Mouse (Mus musculus): ENCODE measurements around the gene Med20. TPM values are rescaled to one million over a fixed set of nuclear protein-coding genes. Genes with fewer than 3 reads are reported as not detected.
A peak's percentile ranks its signal among the peaks of the same experiment; 100 is the strongest.
"Not testable (repeated sequence)": the region's sequence is repeated elsewhere in the genome, so short reads cannot be mapped to it uniquely, and the experiment has no call there.

Gene Med20
- polyA plus RNA-seq, 1 experiment from 2014 or later = 50.4 TPM

DNA sequence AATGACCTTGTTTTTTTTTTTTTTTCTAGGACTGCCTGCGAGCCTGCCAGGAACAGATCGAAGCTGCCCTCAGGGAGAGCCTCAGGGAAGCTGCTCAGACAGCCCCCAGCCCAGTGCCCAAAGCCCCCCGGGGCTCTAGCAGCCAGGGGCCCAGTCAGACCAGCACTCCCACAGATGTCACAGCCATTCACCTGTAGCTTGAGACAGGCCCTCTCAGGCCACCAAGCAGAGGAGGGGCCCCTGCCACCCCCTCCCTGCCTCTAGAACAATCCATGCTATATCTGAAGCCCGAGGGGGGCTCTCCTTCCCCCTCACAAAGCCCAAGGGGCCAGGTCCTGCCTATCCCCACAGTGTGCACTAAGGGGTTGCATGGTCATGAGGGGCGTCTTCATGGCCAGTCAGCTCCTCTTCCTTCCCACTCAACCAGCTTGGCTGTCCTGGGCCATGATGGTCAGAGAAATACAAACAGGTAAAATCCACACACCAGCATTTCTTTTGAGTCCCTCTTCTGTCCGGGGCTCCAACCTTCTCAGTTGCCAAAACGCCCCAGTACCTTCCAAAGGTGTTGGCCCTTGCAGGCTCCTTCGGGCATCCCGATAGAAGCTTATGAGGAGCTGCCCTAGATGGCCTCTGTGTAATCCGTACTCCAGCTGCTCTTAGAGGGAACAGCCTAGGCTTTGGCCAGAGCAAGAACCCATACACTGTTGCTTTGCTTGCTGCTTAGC is 12.6 kb upstream of the Med20 start:
- H3K9ac ChIP-seq; H3K4me2 ChIP-seq; H3K9me3 ChIP-seq; H3K27ac ChIP-seq; H3K4me3 ChIP-seq; ATAC-seq (replicated peaks); H3K27me3 ChIP-seq (replicated peaks): not testable (repeated sequence)
- peaks cover 40% of the 10 kb centered on the region for H3K4me1 ChIP-seq
- H3K36me3 ChIP-seq (replicated peaks) = peaks cover 27% of the 10 kb centered on the region
- WGBS = 82% methylated on average over 10 of the region's 10 CpGs

DNA sequence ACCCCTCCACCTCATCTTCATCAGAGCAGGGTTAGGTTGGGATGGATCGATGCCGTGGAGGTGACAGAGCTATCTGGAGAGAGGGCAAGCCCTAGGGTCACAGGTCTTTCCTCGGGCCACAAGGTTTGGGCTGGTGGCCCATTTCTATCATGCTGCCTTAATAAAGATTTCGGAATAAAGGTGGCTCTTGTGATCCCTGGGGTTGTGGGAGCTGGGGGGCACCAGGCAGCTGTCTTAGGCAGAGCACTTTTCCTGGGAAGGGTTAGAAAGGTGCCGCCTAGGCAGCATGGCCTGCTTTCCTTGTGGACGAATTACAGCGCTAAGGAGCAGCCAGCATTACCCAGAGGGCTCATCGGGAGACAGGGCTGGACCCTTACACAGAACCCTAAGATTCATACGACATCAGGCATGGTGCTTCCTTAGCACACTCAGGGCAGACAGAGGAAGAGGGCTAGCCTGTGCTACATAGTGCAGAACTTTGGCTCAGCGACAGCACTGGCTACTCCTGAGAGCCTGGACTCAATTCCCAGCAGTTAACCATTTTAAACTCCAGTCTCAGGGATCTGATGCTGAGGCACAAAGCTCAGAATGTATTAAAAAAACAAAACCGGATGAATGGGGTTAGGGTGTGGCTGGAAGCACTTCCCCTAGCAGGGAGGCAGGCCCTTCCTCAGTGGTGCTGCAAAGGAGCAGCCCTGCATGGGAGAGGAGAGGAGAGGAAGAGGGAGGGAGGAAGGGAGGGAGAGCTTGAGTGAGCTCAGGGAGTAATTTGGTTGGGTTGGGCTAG is 11.7 kb upstream of the Med20 start:
- 82% methylated on average over 11 of the region's 11 CpGs for WGBS

DNA sequence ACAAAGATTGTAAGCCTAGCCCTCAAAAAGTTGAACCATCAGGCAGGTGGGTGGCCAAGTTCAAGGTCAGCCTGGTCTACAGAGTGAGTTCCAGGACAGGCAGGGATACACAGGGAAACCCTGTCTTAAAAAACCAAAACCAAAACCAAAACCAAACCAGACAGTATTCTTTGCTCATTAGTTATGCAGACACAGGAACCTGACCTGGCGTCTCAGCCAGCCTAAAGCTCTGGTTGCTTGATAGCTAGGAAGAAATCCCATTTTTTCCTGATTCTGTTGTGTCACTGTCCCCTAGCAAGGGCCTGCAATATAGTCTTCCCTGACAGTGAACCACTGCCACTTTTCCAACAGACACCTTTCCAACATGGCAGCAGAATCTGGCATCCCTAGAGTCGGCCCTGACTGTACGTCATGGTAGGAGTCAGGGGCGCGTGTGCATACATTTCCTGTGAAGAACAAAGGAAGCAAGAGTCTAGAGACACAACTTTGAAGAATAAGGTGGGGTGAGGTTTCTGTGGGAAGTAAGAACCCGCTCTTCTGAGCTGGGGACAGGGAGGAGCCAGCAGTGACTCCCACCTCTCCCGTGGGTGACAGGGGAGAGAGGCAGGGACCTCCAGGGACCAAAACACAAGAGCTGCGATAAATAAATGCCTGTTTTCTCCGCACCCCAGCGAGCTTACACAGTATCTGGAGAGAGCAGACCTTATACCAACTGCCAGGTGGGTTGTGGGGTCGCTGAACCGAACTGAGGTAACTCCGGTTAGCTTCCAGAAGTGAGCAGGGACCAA is 10.6 kb upstream of the Med20 start:
- no peak overlapping the region for H3K9ac ChIP-seq
- no peak overlapping the region for H3K27ac ChIP-seq
- no peak overlapping the region for H3K4me2 ChIP-seq
- H3K36me3 ChIP-seq (replicated peaks) = peaks cover 38% of the 10 kb centered on the region
- H3K27me3 ChIP-seq (replicated peaks) = no peaks in the 10 kb centered on the region
- H3K4me3 ChIP-seq = no peak overlapping the region
- no peak for ATAC-seq (replicated peaks)
- H3K9me3 ChIP-seq = no peaks in the 10 kb centered on the region
- H3K4me1 ChIP-seq = peaks cover 19% of the 10 kb centered on the region
- WGBS = 88% methylated on average over 13 of the region's 13 CpGs

More for the DNA sequence above, 11.7 kb upstream of the Med20 start:
- no peak for ATAC-seq (replicated peaks)
- no peaks in the 10 kb centered on the region for H3K27me3 ChIP-seq (replicated peaks)
- no peak overlapping the region for H3K27ac ChIP-seq
- H3K4me2 ChIP-seq = no peak overlapping the region
- no peak overlapping the region for H3K9ac ChIP-seq
- no peaks in the 10 kb centered on the region for H3K9me3 ChIP-seq
- H3K4me3 ChIP-seq = no peak overlapping the region
- H3K36me3 ChIP-seq (replicated peaks) = peaks cover 32% of the 10 kb centered on the region
- H3K4me1 ChIP-seq = peaks cover 30% of the 10 kb centered on the region

DNA sequence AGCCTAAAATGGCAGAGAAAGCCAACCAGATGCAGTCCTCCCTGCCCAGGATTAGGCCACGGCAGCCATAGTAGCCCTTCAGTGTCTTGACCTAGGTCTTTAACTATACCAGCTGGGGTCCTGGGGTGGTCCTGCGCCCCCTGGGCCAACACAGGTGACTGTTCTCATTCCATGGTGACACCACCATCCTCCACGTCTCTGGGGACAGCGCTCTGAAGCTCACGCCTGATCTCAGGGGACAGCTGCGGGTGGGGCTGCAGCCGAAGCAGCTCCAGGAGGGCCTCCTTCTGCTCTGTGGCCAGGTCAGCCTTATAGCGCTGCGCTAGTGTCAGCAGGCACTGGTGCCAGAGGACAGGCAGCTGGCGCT is 10.0 kb upstream of the Med20 start:
- Histone ChIP-seq H3K27me3 (replicated peaks) (no peaks in the 10 kb centered on the region), H3K4me3 (no peak overlapping the region), H3K36me3 (replicated peaks) (peaks cover 40% of the 10 kb centered on the region), H3K4me1 (peaks cover 16% of the 10 kb centered on the region), H3K27ac (no peak overlapping the region), H3K9me3 (no peaks in the 10 kb centered on the region), H3K9ac (no peak overlapping the region), H3K4me2 (no peak overlapping the region)
- ATAC-seq (replicated peaks) = no peak
- 96% methylated on average over 10 of the region's 10 CpGs for WGBS

DNA sequence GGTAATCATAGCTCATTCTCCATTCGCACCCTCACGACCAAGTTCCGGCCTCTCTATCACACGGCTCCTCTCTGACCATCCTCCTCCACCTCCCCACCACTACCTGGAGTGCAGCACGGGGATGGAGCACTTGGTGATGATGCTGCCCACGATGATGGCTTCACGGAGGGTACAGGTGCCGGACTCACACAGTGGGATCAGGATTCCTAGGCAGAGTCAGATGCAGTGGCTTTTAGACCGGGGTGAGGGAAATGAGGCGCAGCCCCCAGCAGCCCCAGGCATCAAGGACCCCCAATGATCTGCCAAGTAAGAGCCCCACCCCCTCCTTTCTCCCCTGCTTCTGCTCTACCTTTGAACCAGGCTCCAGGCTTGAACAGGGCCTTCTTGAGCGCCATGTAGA is 9.1 kb upstream of the Med20 start:
- H3K27ac ChIP-seq = no peak overlapping the region
- ATAC-seq (replicated peaks) = no peak
- no peak overlapping the region for H3K4me3 ChIP-seq
- H3K9me3 ChIP-seq = no peaks in the 10 kb centered on the region
- H3K4me2 ChIP-seq = no peak overlapping the region
- H3K27me3 ChIP-seq (replicated peaks) = no peaks in the 10 kb centered on the region
- WGBS = 95% methylated on average over 11 of the region's 11 CpGs
- peaks cover 7% of the 10 kb centered on the region for H3K4me1 ChIP-seq
- H3K9ac ChIP-seq = no peak overlapping the region
- H3K36me3 ChIP-seq (replicated peaks) = peaks cover 41% of the 10 kb centered on the region

DNA sequence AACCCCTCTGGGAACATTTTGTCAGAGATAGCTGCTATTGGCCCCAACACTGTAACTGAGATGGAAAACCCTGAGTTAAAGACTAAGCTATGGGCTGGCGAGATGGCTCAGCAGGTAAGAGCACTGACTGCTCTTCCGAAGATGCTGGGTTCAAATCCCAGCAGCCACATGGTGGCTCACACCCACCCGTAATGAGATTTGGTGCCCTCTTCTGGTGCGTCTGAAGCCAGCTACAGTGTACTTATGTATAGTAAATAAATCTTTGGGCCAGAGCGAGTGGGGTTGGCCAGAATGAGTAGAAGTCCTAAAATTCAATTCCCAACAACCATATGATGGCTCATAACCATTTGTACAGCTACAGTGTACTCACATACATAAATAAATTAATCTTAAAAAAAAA is 5.2 kb upstream of the Med20 start:
- no peak for ATAC-seq (replicated peaks)
- no peak overlapping the region for H3K9ac ChIP-seq
- no peak overlapping the region for H3K4me3 ChIP-seq
- H3K4me2 ChIP-seq = no peak overlapping the region
- 76% methylated on average over 5 of the region's 5 CpGs for WGBS
- peaks cover 44% of the 10 kb centered on the region for H3K36me3 ChIP-seq (replicated peaks)
- peaks cover 19% of the 10 kb centered on the region for H3K4me1 ChIP-seq
- no peak overlapping the region for H3K27ac ChIP-seq
- no peaks in the 10 kb centered on the region for H3K27me3 ChIP-seq (replicated peaks)
- H3K9me3 ChIP-seq = no peaks in the 10 kb centered on the region

DNA sequence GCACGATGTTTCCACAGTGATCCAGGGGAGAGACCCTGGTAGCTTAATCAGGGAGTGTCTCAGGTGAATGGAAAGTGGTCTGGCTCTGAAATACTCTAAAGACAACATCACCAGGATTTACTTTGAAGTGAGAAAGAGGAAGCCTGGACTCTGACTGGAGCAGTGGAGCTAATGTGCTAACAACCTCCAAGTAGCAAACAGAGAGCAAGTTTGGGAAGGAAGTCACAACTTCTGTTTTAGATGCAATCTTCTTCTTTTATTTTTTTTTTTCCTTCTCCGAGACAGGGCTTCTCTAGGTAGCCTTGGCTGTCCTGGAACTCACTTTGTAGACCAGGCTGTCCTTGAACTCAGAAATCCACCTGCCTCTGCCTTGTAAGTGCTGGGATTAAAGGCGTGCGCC is 2.2 kb upstream of the Med20 start:
- H3K36me3 ChIP-seq (replicated peaks) = peaks cover 24% of the 10 kb centered on the region
- H3K9ac ChIP-seq = no peak overlapping the region
- H3K4me1 ChIP-seq = peaks cover 32% of the 10 kb centered on the region
- H3K4me2 ChIP-seq = no peak overlapping the region; the same call in 1 of the 2 replicates
- no peak overlapping the region for H3K27ac ChIP-seq
- H3K9me3 ChIP-seq = no peaks in the 10 kb centered on the region
- H3K27me3 ChIP-seq (replicated peaks) = no peaks in the 10 kb centered on the region
- 89% methylated on average over 4 of the region's 4 CpGs for WGBS
- no peak for ATAC-seq (replicated peaks)
- no peak overlapping the region for H3K4me3 ChIP-seq

DNA sequence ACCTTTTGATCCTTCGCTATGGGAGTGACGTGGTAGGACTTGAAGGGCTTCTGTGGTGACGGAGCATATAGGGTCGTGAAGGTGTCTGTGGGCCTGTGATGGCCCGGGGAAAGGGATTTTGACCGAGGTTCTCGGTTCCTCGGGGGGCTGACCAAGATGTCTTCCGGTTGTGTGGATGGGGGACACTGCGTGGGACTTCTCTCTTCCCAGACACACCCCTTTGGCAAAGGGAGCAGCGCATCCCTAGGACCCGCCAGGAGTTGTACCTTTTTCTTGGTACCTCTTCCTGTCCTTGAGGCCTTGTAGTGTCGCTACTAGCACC is 240 bp downstream of the Med20 start:
- Histone ChIP-seq H3K27me3 (replicated peaks) (no peaks in the 10 kb centered on the region), H3K4me1 (peaks cover 32% of the 10 kb centered on the region), H3K36me3 (replicated peaks) (peaks cover 15% of the 10 kb centered on the region; the same call in 1 of the 2 replicates), H3K27ac (peak overlapping the region; percentile 67), H3K4me3 (peak overlapping the region; percentile 71), H3K9ac (peak overlapping the region; percentile 78), H3K9me3 (no peaks in the 10 kb centered on the region), H3K4me2 (peak overlapping the region; percentile 84)
- ATAC-seq (replicated peaks) = no peak
- WGBS = under 1% methylated on average over 13 of the region's 13 CpGs

DNA sequence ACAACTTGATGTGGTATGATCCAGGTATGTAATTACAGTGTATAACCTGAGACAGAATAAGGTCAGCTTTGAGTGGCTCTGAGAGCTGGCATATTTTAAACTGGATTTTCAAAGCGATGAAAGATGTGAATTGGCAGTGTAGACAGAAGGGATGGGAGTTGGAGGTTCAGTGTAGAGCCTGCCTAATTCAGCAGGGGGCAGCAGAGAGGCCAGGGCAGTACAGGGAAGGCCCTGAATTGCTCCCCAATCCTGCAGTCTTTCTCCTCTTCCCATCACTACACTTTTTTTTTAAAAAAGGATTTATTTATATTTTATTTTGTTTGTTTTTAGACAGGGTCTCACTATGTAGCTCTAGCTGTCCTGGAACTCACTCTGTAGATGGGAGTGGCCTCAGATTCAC is 2.6 kb downstream of the Med20 start:
- Histone ChIP-seq H3K4me1 (peaks cover 29% of the 10 kb centered on the region), H3K9me3 (no peaks in the 10 kb centered on the region), H3K36me3 (replicated peaks) (peaks cover 17% of the 10 kb centered on the region; the same call in 1 of the 2 replicates), H3K27ac (no peak overlapping the region), H3K27me3 (replicated peaks) (no peaks in the 10 kb centered on the region), H3K9ac (no peak overlapping the region), H3K4me3 (no peak overlapping the region), H3K4me2 (no peak overlapping the region)
- no peak for ATAC-seq (replicated peaks)
- WGBS = 81% methylated on average over 1 of the region's 1 CpGs

DNA sequence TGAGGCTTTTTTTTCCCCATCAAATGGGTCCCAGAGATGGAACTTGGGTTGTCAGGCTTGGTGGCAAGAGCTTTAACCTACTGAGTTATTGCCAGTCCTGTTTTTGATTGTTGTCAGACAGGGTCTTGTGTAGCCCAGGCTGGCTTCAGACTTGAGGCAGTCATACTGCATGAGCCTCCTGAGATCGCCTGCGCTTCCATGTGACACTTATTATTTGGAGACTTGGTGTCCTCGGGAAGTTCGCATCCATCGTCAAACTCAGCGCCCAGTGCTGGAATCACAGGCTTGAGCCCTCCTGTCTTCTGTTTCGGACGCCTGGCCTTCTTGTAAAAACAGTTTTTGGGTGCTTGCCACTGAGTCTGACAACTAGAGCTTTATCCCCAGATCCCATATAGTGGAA is 4.7 kb downstream of the Med20 start:
- Histone ChIP-seq H3K27ac (no peak overlapping the region), H3K4me3 (no peak overlapping the region), H3K4me1 (peaks cover 14% of the 10 kb centered on the region), H3K27me3 (replicated peaks) (no peaks in the 10 kb centered on the region), H3K4me2 (no peak overlapping the region), H3K9ac (no peak overlapping the region), H3K9me3 (no peaks in the 10 kb centered on the region), H3K36me3 (replicated peaks) (peaks cover 20% of the 10 kb centered on the region; the same call in 1 of the 2 replicates)
- ATAC-seq (replicated peaks) = no peak
- 97% methylated on average over 8 of the region's 8 CpGs for WGBS

DNA sequence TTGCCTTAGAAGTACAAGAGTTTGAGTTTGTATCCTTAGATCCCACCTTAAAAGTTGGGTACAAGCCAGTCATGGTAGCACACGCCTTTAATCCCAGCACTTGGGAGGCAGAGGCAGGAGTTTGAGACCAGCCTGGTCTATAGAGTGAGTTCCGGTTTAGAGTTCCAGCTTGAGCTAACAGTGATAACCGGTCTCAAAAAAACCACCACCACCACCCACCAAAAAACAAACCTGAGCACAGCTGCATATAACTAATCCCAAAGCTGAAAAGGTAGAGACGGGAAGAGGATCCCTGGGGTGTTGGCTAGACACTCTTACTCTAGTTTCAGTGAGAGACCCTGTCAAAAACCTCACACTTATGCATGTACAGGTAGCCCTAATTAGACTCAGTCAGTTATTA is 5.3 kb downstream of the Med20 start:
- H3K4me1 ChIP-seq = peaks cover 14% of the 10 kb centered on the region
- 89% methylated on average over 4 of the region's 4 CpGs for WGBS
- ATAC-seq (replicated peaks) = no peak
- no peak overlapping the region for H3K4me2 ChIP-seq
- peaks cover 25% of the 10 kb centered on the region; the same call in 1 of the 2 replicates for H3K36me3 ChIP-seq (replicated peaks)
- H3K9me3 ChIP-seq = no peaks in the 10 kb centered on the region
- no peak overlapping the region for H3K4me3 ChIP-seq
- no peaks in the 10 kb centered on the region for H3K27me3 ChIP-seq (replicated peaks)
- no peak overlapping the region for H3K27ac ChIP-seq
- no peak overlapping the region for H3K9ac ChIP-seq

DNA sequence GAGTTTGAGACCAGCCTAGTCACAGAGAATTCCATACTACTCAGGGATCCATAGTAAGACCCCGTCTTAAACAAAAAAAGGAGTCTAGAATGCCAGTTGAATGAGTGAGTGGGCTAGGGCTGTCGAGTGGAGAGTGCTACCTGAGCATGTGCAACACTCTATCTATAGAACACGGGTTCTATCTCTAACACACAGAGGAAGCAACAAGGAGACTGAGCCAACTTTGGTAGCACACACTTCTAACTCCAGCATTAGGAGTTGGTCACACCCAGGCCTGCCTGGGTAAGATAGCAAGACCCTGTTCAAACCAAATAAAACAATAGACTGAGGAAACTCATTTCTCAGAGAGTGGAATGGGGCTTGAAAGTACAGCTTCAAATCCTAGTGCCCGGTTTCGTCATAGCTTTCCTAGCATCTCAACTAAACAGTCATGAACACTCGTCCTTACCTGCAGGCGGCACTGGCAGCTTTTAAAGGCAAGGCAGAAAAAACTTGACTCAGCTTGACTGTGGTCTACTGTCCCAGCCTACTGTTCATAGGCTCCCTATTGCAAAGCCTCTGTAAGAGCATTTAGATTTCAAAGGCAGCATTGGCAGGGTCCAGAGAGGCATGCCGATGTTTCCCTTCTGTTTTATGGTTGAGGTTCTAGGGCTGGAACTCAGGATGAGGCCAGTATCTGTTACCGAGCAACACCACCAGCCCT is 6.4 kb downstream of the Med20 start:
- no peaks in the 10 kb centered on the region for H3K27me3 ChIP-seq (replicated peaks)
- H3K4me3 ChIP-seq = no peak overlapping the region
- no peak overlapping the region for H3K9ac ChIP-seq
- peaks cover 35% of the 10 kb centered on the region for H3K36me3 ChIP-seq (replicated peaks)
- WGBS = 94% methylated on average over 9 of the region's 9 CpGs
- ATAC-seq (replicated peaks) = no peak
- H3K4me2 ChIP-seq = no peak overlapping the region
- no peak overlapping the region for H3K27ac ChIP-seq
- no peaks in the 10 kb centered on the region for H3K9me3 ChIP-seq
- peaks cover 4% of the 10 kb centered on the region for H3K4me1 ChIP-seq

Data from midbrain, embryonic 15.5 days (tissue).